Mouse (Mus musculus): ENCODE measurements around the gene Hhat. TPM values are rescaled to one million over a fixed set of nuclear protein-coding genes. Genes with fewer than 3 reads are reported as not detected.

The Hhat gene
- total RNA-seq, 4 experiments from 2014 or later = 2.1 to 3.6 (median 2.8) TPM

- no peak for DNase-seq (ENCODE audit: low spot score)
These were observed 273.5 kb downstream of the Hhat start for GRCm38 (mm10) chr1:192497505-192497904.

- no peak for DNase-seq (ENCODE audit: low spot score)
These were observed 280.9 kb downstream of the Hhat start for GRCm38 (mm10) chr1:192489908-192490825.

- no peak for DNase-seq (ENCODE audit: low spot score)
These were observed 283.5 kb downstream of the Hhat start for GRCm38 (mm10) chr1:192487571-192487970.

- DNase-seq (ENCODE audit: low spot score) = no peak
These were observed 286.0 kb downstream of the Hhat start for GRCm38 (mm10) chr1:192485030-192485429.

- DNase-seq (ENCODE audit: low spot score) = no peak
These were observed 289.6 kb downstream of the Hhat start for GRCm38 (mm10) chr1:192481446-192481845.

GRCm38 (mm10) chr1:192480072-192480784 lies 290.8 kb downstream of the Hhat start:
- DNase-seq (ENCODE audit: low spot score) = no peak

GRCm38 (mm10) chr1:192478176-192478575 lies 292.8 kb downstream of the Hhat start:
- DNase-seq (ENCODE audit: low spot score) = no peak

- no peak for DNase-seq (ENCODE audit: low spot score)
These were observed 293.5 kb downstream of the Hhat start for GRCm38 (mm10) chr1:192477556-192477955.

GRCm38 (mm10) chr1:192476704-192477103 lies 294.3 kb downstream of the Hhat start:
- DNase-seq (ENCODE audit: low spot score) = no peak

GRCm38 (mm10) chr1:192473134-192473533 lies 297.9 kb downstream of the Hhat start:
- no peak for DNase-seq (ENCODE audit: low spot score)

GRCm38 (mm10) chr1:192472366-192472765 lies 298.7 kb downstream of the Hhat start:
- DNase-seq (ENCODE audit: low spot score) = no peak

GRCm38 (mm10) chr1:192463732-192464131 lies 307.3 kb downstream of the Hhat start:
- no peak for DNase-seq (ENCODE audit: low spot score)

- no peak for DNase-seq (ENCODE audit: low spot score)
These were observed 313.4 kb downstream of the Hhat start for GRCm38 (mm10) chr1:192457526-192458206.

GRCm38 (mm10) chr1:192457037-192457436 lies 314.0 kb downstream of the Hhat start:
- DNase-seq (ENCODE audit: low spot score) = no peak

GRCm38 (mm10) chr1:192454981-192455380 lies 316.0 kb downstream of the Hhat start:
- DNase-seq (ENCODE audit: low spot score) = no peak

- no peak for DNase-seq (ENCODE audit: low spot score)
These were observed 316.5 kb downstream of the Hhat start for GRCm38 (mm10) chr1:192454501-192454900.

GRCm38 (mm10) chr1:192451722-192452121 lies 319.3 kb downstream of the Hhat start:
- DNase-seq (ENCODE audit: low spot score) = no peak

GRCm38 (mm10) chr1:192450425-192450824 lies 320.6 kb downstream of the Hhat start:
- no peak for DNase-seq (ENCODE audit: low spot score)

- no peak for DNase-seq (ENCODE audit: low spot score)
These were observed 321.3 kb downstream of the Hhat start for GRCm38 (mm10) chr1:192449572-192450351.

GRCm38 (mm10) chr1:192448512-192448911 lies 322.5 kb downstream of the Hhat start:
- no peak for DNase-seq (ENCODE audit: low spot score)

GRCm38 (mm10) chr1:192447666-192448065 lies 323.4 kb downstream of the Hhat start:
- DNase-seq (ENCODE audit: low spot score) = no peak
